Mouse (Mus musculus): ENCODE data around the gene Fbxw2. TPM values are rescaled to one million over a fixed set of nuclear protein-coding genes. Genes with fewer than 3 reads are reported as not detected.
A peak's percentile ranks its signal among the peaks of the same experiment; 100 is the strongest.

Fbxw2 gene
- polyA plus RNA-seq, 2 experiments: 30.8 to 38.6 TPM

DNA sequence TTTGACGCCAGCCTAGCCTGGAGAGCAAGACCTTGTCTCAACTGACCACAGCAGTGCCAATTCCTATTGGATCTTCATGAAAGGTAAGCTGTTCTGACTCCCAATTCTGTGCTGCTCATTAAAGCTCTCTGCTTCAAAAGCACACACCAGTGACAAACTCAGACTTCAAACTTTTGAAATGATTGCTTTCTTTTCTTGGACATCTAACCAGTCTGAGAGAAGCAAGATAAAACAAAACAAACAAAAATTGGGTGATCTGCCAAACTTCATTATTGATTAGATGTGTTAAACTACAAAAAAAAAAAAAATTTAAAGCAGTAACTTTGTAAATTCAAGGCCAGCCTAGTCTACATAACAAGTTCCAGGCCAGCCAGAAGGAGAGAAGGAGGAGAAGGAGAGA, 68.8 kb downstream of the Fbxw2 start:
- H3K27ac ChIP-seq: no peak overlapping the region

DNA sequence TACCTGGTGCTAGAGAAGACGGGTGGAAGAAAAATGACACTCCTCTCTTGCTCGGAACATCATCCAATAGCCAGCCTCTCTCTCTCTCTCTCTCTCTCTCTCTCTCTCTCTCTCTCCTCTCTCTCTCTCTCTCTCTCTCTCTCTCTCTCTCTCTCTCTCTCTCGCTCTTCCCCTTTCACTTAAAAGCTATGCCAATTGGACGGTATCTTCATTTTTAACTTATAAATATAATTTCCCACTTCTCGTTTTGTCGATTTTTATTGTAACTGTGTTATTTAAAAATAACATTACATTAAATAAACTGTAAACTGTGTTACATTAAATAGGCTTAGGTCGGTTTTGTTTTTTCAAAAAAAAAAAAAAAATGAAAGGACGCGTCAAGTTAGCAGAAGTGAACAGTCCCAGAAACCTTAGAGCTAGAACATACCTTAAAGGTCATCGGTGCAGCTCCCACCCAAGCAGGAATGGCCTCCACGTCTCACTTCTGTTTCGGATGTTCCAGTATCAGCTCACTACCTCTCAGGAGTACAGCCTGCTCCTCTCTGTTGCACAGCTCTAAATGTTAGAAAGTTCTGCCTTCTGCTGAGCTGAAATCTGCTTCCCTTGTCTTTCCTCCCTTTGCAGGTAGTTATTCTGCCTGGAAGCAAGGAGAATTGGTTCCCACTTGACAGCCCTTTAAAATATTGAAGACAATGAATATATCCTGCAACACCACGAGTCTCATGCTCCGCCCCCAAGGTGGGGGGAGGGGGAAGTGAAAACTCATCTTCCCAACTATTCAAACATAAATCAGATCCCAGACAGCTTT, 71.4 kb downstream of the Fbxw2 start, which contains the start of gene Gapvd1:
Gene Gapvd1 (minus strand): TSS at position 682 of the 808 bp plus-strand sequence.
- no peaks in the 10 kb centered on the region for H3K27me3 ChIP-seq (ENCODE audit: control insufficient read depth, insufficient read depth, low read length)
- peak within 1 kb of the TSS; percentile 82 for H3K4me2 ChIP-seq (ENCODE audit: low read depth)
- ATAC-seq (ENCODE audit: insufficient read depth): no peak
- under 1% methylated on average over 14 of the region's 14 CpGs for WGBS (ENCODE audit: insufficient replicate concordance)
- DNase-seq (ENCODE audit: low read depth in 3 of 3, low spot score in 3 of 3): no peak
- TF ChIP-seq CTCF (IDR thresholded peaks at IDR 0.05; ENCODE audit: low read depth): no peak
- H3K9me3 ChIP-seq (ENCODE audit: control insufficient read depth, low read length): no peaks in the 10 kb centered on the region
- H3K27ac ChIP-seq: peak within 1 kb of the TSS; percentile 81
- H3K9ac ChIP-seq (replicated peaks): peak within 1 kb of the TSS; percentile 91
- H3K4me1 ChIP-seq (replicated peaks; ENCODE audit: control insufficient read depth in 2 of 2, insufficient read depth in 2 of 2, low read length in 1 of 2): peaks cover 26 to 29% of the 10 kb centered on the region in 2 experiments
- 0 out of 2 replicates have a peak, but pooled peaks cover 5% of the 10 kb centered on the region for H3K36me3 ChIP-seq (replicated peaks; ENCODE audit: control insufficient read depth, insufficient read depth, low read depth)
- peak within 1 kb of the TSS; percentile 77 to 78 for H3K4me3 ChIP-seq (ENCODE audit: insufficient read depth in 1 of 2, low read depth in 2 of 2, low read length in 2 of 2)

More for the DNA sequence above, 68.8 kb downstream of the Fbxw2 start:
- DNase-seq (ENCODE audit: low read depth in 3 of 3, low spot score in 3 of 3) (no peak), ATAC-seq (ENCODE audit: insufficient read depth) (no peak)
- TF ChIP-seq EP300 (IDR thresholded peaks at IDR 0.05; ENCODE audit: low read depth) (no peak), CTCF (IDR thresholded peaks at IDR 0.05; ENCODE audit: low read depth) (no peak)
- H3K9me3 ChIP-seq (ENCODE audit: control insufficient read depth, low read length): no peaks in the 10 kb centered on the region
- no peak overlapping the region for H3K9ac ChIP-seq (replicated peaks)
- H3K4me2 ChIP-seq (ENCODE audit: low read depth): no peak overlapping the region
- H3K36me3 ChIP-seq (replicated peaks; ENCODE audit: control insufficient read depth, insufficient read depth, low read depth): no peaks in the 10 kb centered on the region
- H3K27me3 ChIP-seq (ENCODE audit: control insufficient read depth, insufficient read depth, low read length): no peaks in the 10 kb centered on the region
- H3K4me3 ChIP-seq (ENCODE audit: insufficient read depth in 1 of 2, low read depth in 2 of 2, low read length in 2 of 2): no peak overlapping the region
- WGBS (ENCODE audit: insufficient replicate concordance): 53% methylated on average over 1 of the region's 1 CpGs
- H3K4me1 ChIP-seq (replicated peaks; ENCODE audit: control insufficient read depth in 2 of 2, insufficient read depth in 2 of 2, low read length in 1 of 2): peaks cover 22 to 23% of the 10 kb centered on the region in 2 experiments

Other genes with a start within 250 kb of the Fbxw2 start
- gene Gapvd1, start 71.1 kb downstream of the Fbxw2 start, polyA plus RNA-seq (2012; rRNA removed): 20.1 and 22.9 TPM in 2 replicates
- gene Gapvd1, start 71.1 kb downstream of the Fbxw2 start, polyA plus RNA-seq (2014; fragmentation: Nextera tagmentation; extraction: Ambion mirVana): 71.8 and 76.6 TPM in 2 replicates
- gene Hspa5, start 54.3 kb downstream of the Fbxw2 start, polyA plus RNA-seq (2012; rRNA removed): 74.0 and 253 TPM in 2 replicates
- gene Hspa5, start 54.3 kb downstream of the Fbxw2 start, polyA plus RNA-seq (2014; fragmentation: Nextera tagmentation; extraction: Ambion mirVana): 461 and 479 TPM in 2 replicates
- gene Rabepk, start 26.4 kb downstream of the Fbxw2 start, polyA plus RNA-seq (2012; rRNA removed): 12.3 and 15.3 TPM in 2 replicates
- gene Rabepk, start 26.4 kb downstream of the Fbxw2 start, polyA plus RNA-seq (2014; fragmentation: Nextera tagmentation; extraction: Ambion mirVana): 25.5 and 25.6 TPM in 2 replicates
- gene Gm34653, start 6.7 kb upstream of the Fbxw2 start, polyA plus RNA-seq (2012; rRNA removed): 0.02 TPM in 1 of 2 replicates, not detected in the other
- gene Gm34653, start 6.7 kb upstream of the Fbxw2 start, polyA plus RNA-seq (2014; fragmentation: Nextera tagmentation; extraction: Ambion mirVana): not detected in 2 replicates
- 2.6 and 4.0 TPM in 2 replicates for gene Cutal, start 48.1 kb upstream of the Fbxw2 start, polyA plus RNA-seq (2012; rRNA removed)
- 4.0 and 4.4 TPM in 2 replicates for gene Cutal, start 48.1 kb upstream of the Fbxw2 start, polyA plus RNA-seq (2014; fragmentation: Nextera tagmentation; extraction: Ambion mirVana)
- 23.2 and 36.5 TPM in 2 replicates for gene Psmd5, start 48.7 kb upstream of the Fbxw2 start, polyA plus RNA-seq (2012; rRNA removed)
- gene Psmd5, start 48.7 kb upstream of the Fbxw2 start, polyA plus RNA-seq (2014; fragmentation: Nextera tagmentation; extraction: Ambion mirVana): 84.1 and 96.0 TPM in 2 replicates
- gene Phf19, start 87.7 kb upstream of the Fbxw2 start, polyA plus RNA-seq (2012; rRNA removed): 2.9 and 3.5 TPM in 2 replicates
- 2.8 TPM in 2 replicates for gene Phf19, start 87.7 kb upstream of the Fbxw2 start, polyA plus RNA-seq (2014; fragmentation: Nextera tagmentation; extraction: Ambion mirVana)
- gene Traf1, start 135.5 kb upstream of the Fbxw2 start, polyA plus RNA-seq (2012; rRNA removed): 0.07 and 0.12 TPM in 2 replicates
- gene Traf1, start 135.5 kb upstream of the Fbxw2 start, polyA plus RNA-seq (2014; fragmentation: Nextera tagmentation; extraction: Ambion mirVana): 0.32 TPM in 1 of 2 replicates, not detected in the other
- gene Hc, start 235.1 kb upstream of the Fbxw2 start, polyA plus RNA-seq (2012; rRNA removed): 27.9 and 56.3 TPM in 2 replicates
- 37.4 and 39.3 TPM in 2 replicates for gene Hc, start 235.1 kb upstream of the Fbxw2 start, polyA plus RNA-seq (2014; fragmentation: Nextera tagmentation; extraction: Ambion mirVana)

Data from liver, embryonic 14.5 days (tissue).